Mouse (Mus musculus): ENCODE results near the gene Glg1.

GRCm38 (mm10) chr8:111259408-111259741 lies 359 bp upstream of the Glg1 start:
- TF ChIP-seq CTCF (IDR thresholded peaks at IDR 0.05; ENCODE audit: extremely low read depth, insufficient read depth, low read length) (no peak), POLR2A (IDR thresholded peaks at IDR 0.05; ENCODE audit: extremely low read depth, insufficient read depth, low read length) (no peak)
